27 mouse cellular contexts compared by ENCODE assay signal in the genomic region with DNA sequence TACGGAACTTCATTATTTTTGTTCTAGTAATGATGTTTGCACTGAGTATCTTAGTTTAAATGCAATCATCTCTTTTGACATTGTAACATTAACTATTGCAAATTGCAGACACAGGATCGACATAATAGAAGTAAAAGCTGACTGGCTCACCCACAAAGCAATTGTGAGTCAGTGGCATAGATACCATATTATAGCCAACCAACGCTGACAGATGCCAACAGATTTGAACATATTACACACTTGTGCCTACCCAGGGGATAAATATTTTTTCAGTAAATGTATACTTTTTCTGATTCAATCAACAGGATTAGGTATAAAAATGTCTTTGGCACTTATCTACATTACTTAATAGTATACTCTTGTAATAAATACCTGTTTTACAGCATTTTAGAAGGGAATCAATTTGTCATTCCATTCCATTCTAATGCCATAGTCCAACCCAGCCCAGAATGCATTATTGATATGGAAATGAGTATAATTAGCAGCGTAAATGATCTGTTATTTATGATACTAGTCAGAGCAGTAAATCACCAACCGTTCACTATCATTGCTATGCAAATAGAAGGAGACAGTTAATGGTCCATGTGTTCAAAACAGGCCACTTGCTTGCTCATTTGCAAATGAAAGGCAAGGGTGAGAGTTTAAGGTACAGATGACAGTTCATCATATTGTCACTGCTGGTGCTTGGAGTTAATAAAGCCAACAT.
A peak's percentile ranks its signal among the peaks of the same experiment; 100 is the strongest.
DNase-seq lines count a peak whose midpoint lies in the region; ATAC-seq lines count a peak whose summit lies in the region.
"Had no signal": no experiment of that assay in that cellular context is flagged by ENCODE, and none has a peak within 500 bp of the region (broad histone marks: within the 10 kb centered on the region; RNA-seq: fewer than 3 reads in every experiment).

No protein-coding gene starts in this region.

- no peak overlapping the region for H3K27ac ChIP-seq in forebrain, embryonic 14.5 days (ENCODE audit: low read depth, low read length)
- H3K27ac ChIP-seq in forebrain, embryonic 10.5 days = no peak overlapping the region
- no peak overlapping the region for H3K27ac ChIP-seq in neural tube, embryonic 11.5 days (ENCODE audit: low read depth, low read length)
- H3K27ac ChIP-seq in hindbrain, embryonic 14.5 days = no peak overlapping the region
- H3K27ac ChIP-seq: heart, embryonic 10.5 days; heart, embryonic 15.5 days; liver, embryonic 14.5 days; macrophage; neural tube, embryonic 13.5 days; stomach, embryonic 15.5 days had no signal

- H3K4me3 ChIP-seq in forebrain, embryonic 14.5 days (ENCODE audit: low read depth, low read length) = no peak overlapping the region
- no peak overlapping the region for H3K4me3 ChIP-seq in forebrain, embryonic 10.5 days
- no peak overlapping the region for H3K4me3 ChIP-seq in neural tube, embryonic 11.5 days (ENCODE audit: low read depth, low read length)
- H3K4me3 ChIP-seq in hindbrain, embryonic 14.5 days (replicated peaks; ENCODE audit: low read length) = no peak overlapping the region
- H3K4me3 ChIP-seq: erythroblast, embryonic 14.5 days; heart, embryonic 10.5 days; heart, embryonic 15.5 days; neural tube, embryonic 13.5 days; stomach, embryonic 15.5 days had no signal

- no peak overlapping the region for H3K9ac ChIP-seq in forebrain, embryonic 14.5 days (ENCODE audit: low read length)
- no peak overlapping the region for H3K9ac ChIP-seq in neural tube, embryonic 11.5 days (ENCODE audit: low read length)
- no peak overlapping the region for H3K9ac ChIP-seq in hindbrain, embryonic 14.5 days
- H3K9ac ChIP-seq: heart, embryonic 15.5 days; liver, embryonic 14.5 days; neural tube, embryonic 13.5 days; stomach, embryonic 15.5 days had no signal

- peak; percentile 67 for ATAC-seq in forebrain, embryonic 14.5 days
- ATAC-seq in neural tube, embryonic 11.5 days (ENCODE audit: insufficient read depth, low FRiP score, low TSS enrichment) = peak; percentile 86
- 0 out of 2 replicates have a peak, but pooled peaks have one; percentile 37 for ATAC-seq in hindbrain, embryonic 14.5 days (ENCODE audit: low FRiP score)
- ATAC-seq: intestine, postnatal 0 days had no signal

- no peak overlapping the region for H3K4me2 ChIP-seq in forebrain, embryonic 14.5 days (ENCODE audit: low read length)
- H3K4me2 ChIP-seq in neural tube, embryonic 11.5 days (ENCODE audit: low read depth) = no peak overlapping the region
- no peak overlapping the region for H3K4me2 ChIP-seq in hindbrain, embryonic 14.5 days (replicated peaks)
- H3K4me2 ChIP-seq: heart, embryonic 15.5 days; neural tube, embryonic 13.5 days; stomach, embryonic 15.5 days had no signal

- peak; percentile 60 for DNase-seq in forebrain, embryonic 14.5 days (ENCODE audit: low spot score)
- DNase-seq in forebrain, embryonic 10.5 days (ENCODE audit: extremely low spot score, low spot score) = no peak
- no peak for DNase-seq in neural tube, embryonic 11.5 days (ENCODE audit: low spot score)
- DNase-seq in neural tube, embryonic 10.5 days (ENCODE audit: extremely low spot score, low spot score) = no peak
- DNase-seq in hindbrain, embryonic 14.5 days (ENCODE audit: low spot score) = no peak
- DNase-seq in c-Kit-positive CD71-positive TER-119-positive erythroid progenitor cells, embryonic 14.5 days (ENCODE audit: low spot score) = no peak
- DNase-seq: adrenal gland, postnatal 25 days; B cell, adult 2 months; cerebellum, adult 2 months; cerebellum, postnatal 25 days; gastrocnemius, postnatal 14 days; kidney, adult 9 months; kidney, postnatal 14 days; layer of hippocampus, adult 9-11 months; liver; lung, adult 2 months; lung, postnatal 10 days; midbrain, embryonic 14.5 days; right cerebral cortex, postnatal 25 days had no signal

- H3K36me3 ChIP-seq in forebrain, embryonic 14.5 days (ENCODE audit: control insufficient read depth, insufficient read depth, low read length) = no peaks in the 10 kb centered on the region
- no peaks in the 10 kb centered on the region for H3K36me3 ChIP-seq in forebrain, embryonic 10.5 days (replicated peaks)
- H3K36me3 ChIP-seq in neural tube, embryonic 11.5 days (ENCODE audit: control insufficient read depth, insufficient read depth, low read length) = no peaks in the 10 kb centered on the region
- H3K36me3 ChIP-seq in hindbrain, embryonic 14.5 days (replicated peaks; ENCODE audit: control insufficient read depth, insufficient read depth) = no peaks in the 10 kb centered on the region
- H3K36me3 ChIP-seq: heart, embryonic 10.5 days; heart, embryonic 15.5 days; neural tube, embryonic 13.5 days; stomach, embryonic 15.5 days had no signal

- no peaks in the 10 kb centered on the region for H3K4me1 ChIP-seq in forebrain, embryonic 14.5 days (ENCODE audit: control insufficient read depth, insufficient read depth, low read length)
- no peaks in the 10 kb centered on the region; the same call in 1 of the 2 replicates for H3K4me1 ChIP-seq in forebrain, embryonic 10.5 days
- no peaks in the 10 kb centered on the region for H3K4me1 ChIP-seq in neural tube, embryonic 11.5 days (ENCODE audit: control insufficient read depth, insufficient read depth, low read length)
- no peaks in the 10 kb centered on the region for H3K4me1 ChIP-seq in hindbrain, embryonic 14.5 days (replicated peaks; ENCODE audit: control insufficient read depth, insufficient read depth, low read length)
- H3K4me1 ChIP-seq: heart, embryonic 15.5 days; stomach, embryonic 15.5 days had no signal

- H3K27me3 ChIP-seq in forebrain, embryonic 14.5 days (replicated peaks; ENCODE audit: control insufficient read depth, insufficient read depth, low read length) = no peaks in the 10 kb centered on the region; the same call in 1 of the 2 replicates
- peaks cover 1% of the 10 kb centered on the region; the same call in 1 of the 2 replicates for H3K27me3 ChIP-seq in forebrain, embryonic 10.5 days (ENCODE audit: poor library complexity, severe bottlenecking)
- H3K27me3 ChIP-seq in neural tube, embryonic 11.5 days (ENCODE audit: control insufficient read depth, insufficient read depth, low read length) = no peaks in the 10 kb centered on the region
- H3K27me3 ChIP-seq in hindbrain, embryonic 14.5 days (ENCODE audit: control insufficient read depth, insufficient read depth, low read length) = no peaks in the 10 kb centered on the region
- H3K27me3 ChIP-seq: heart, embryonic 15.5 days; stomach, embryonic 15.5 days had no signal

- H3K9me3 ChIP-seq in forebrain, embryonic 14.5 days (replicated peaks; ENCODE audit: control insufficient read depth, low read length) = no peaks in the 10 kb centered on the region
- no peaks in the 10 kb centered on the region for H3K9me3 ChIP-seq in forebrain, embryonic 10.5 days
- no peaks in the 10 kb centered on the region for H3K9me3 ChIP-seq in neural tube, embryonic 11.5 days (ENCODE audit: control insufficient read depth, low read length)
- no peaks in the 10 kb centered on the region for H3K9me3 ChIP-seq in hindbrain, embryonic 14.5 days (ENCODE audit: control insufficient read depth, low read length)
- H3K9me3 ChIP-seq: heart, embryonic 10.5 days; heart, embryonic 15.5 days; neural tube, embryonic 13.5 days; stomach, embryonic 15.5 days had no signal

- 32% methylated on average over 5 of the region's 5 CpGs for WGBS in forebrain, embryonic 14.5 days
- 84% methylated on average over 5 of the region's 5 CpGs for WGBS in forebrain, embryonic 10.5 days
- WGBS in neural tube, embryonic 11.5 days = 50% methylated on average over 5 of the region's 5 CpGs
- 37% methylated on average over 5 of the region's 5 CpGs for WGBS in hindbrain, embryonic 14.5 days
